Mouse (Mus musculus) adipocyte (in vitro differentiated cells): ENCODE data around the gene Arpc2.

Experiments
- DNase-seq: peaks from one replicate; pipeline ENCODE4 v3.0.0-alpha.2; 2016; ENCODE audit warnings: low spot score

Gene Arpc2

GRCm38 (mm10) chr1:74283686-74284463 is 48.0 kb downstream of the Arpc2 start:
- peak; percentile 72 for DNase-seq

GRCm38 (mm10) chr1:74284543-74285160 is 48.8 kb downstream of the Arpc2 start, which contains the start of the genes Aamp and Pnkd:
Aamp (minus strand) TSS chr1:74284738.
Pnkd (plus strand) TSS chr1:74284930.
- DNase-seq = peak; percentile 100

- peak; percentile 46 for DNase-seq
Measured at GRCm38 (mm10) chr1:74285212-74286010, 49.5 kb downstream of the Arpc2 start.

GRCm38 (mm10) chr1:74286869-74287607 is 51.2 kb downstream of the Arpc2 start:
- peak; percentile 53 for DNase-seq

- no peak for DNase-seq
Measured at GRCm38 (mm10) chr1:74288327-74288726, 52.4 kb downstream of the Arpc2 start.

GRCm38 (mm10) chr1:74289248-74289647 is 53.4 kb downstream of the Arpc2 start:
- no peak for DNase-seq

- DNase-seq = no peak
Measured at GRCm38 (mm10) chr1:74289740-74290139, 53.9 kb downstream of the Arpc2 start.

GRCm38 (mm10) chr1:74290141-74290540 is 54.3 kb downstream of the Arpc2 start:
- no peak for DNase-seq

GRCm38 (mm10) chr1:74292331-74293020 is 56.6 kb downstream of the Arpc2 start:
- DNase-seq = no peak

- no peak for DNase-seq
Measured at GRCm38 (mm10) chr1:74293306-74293960, 57.5 kb downstream of the Arpc2 start.

GRCm38 (mm10) chr1:74294090-74294643 is 58.3 kb downstream of the Arpc2 start:
- no peak for DNase-seq

GRCm38 (mm10) chr1:74294733-74295455 is 59.0 kb downstream of the Arpc2 start:
- peak; percentile 74 for DNase-seq

GRCm38 (mm10) chr1:74295456-74296171 is 59.7 kb downstream of the Arpc2 start:
- DNase-seq = peak; percentile 97

- DNase-seq = no peak
Measured at GRCm38 (mm10) chr1:74296477-74296876, 60.6 kb downstream of the Arpc2 start.

GRCm38 (mm10) chr1:74297269-74297668 is 61.4 kb downstream of the Arpc2 start:
- peak; percentile 49 for DNase-seq

GRCm38 (mm10) chr1:74298157-74298750 is 62.4 kb downstream of the Arpc2 start:
- no peak for DNase-seq

GRCm38 (mm10) chr1:74298996-74299395 is 63.1 kb downstream of the Arpc2 start:
- peak; percentile 87 for DNase-seq

GRCm38 (mm10) chr1:74300347-74301110 is 64.6 kb downstream of the Arpc2 start:
- no peak for DNase-seq
